Mouse (Mus musculus) spleen, adult 12 weeks (tissue): ENCODE results near the gene Cdc25b.
"Not testable (repeated sequence)": the region's sequence is repeated elsewhere in the genome, so short reads cannot be mapped to it uniquely, and the experiment has no call there.

Experiments
- DNase-seq: peaks from one replicate; pipeline ENCODE4 v3.0.0; 2022; ENCODE audit warnings: low spot score

Cdc25b gene

GRCm38 (mm10) chr2:131225178-131225577 lies 38.4 kb downstream of the Cdc25b start:
- no peak for DNase-seq

GRCm38 (mm10) chr2:131226669-131227068 lies 39.9 kb downstream of the Cdc25b start:
- DNase-seq: not testable (repeated sequence)

GRCm38 (mm10) chr2:131227243-131227642 lies 40.5 kb downstream of the Cdc25b start:
- DNase-seq: no peak

- DNase-seq: no peak
Observed at GRCm38 (mm10) chr2:131232558-131232957, 45.8 kb downstream of the Cdc25b start.

GRCm38 (mm10) chr2:131233307-131234126 lies 46.8 kb downstream of the Cdc25b start, which contains the start of gene Mavs:
Gene Mavs (plus strand): TSS chr2:131234063.
- peak; percentile 90 for DNase-seq

- no peak for DNase-seq
Observed at GRCm38 (mm10) chr2:131234127-131234650, 47.4 kb downstream of the Cdc25b start.

- no peak for DNase-seq
Observed at GRCm38 (mm10) chr2:131234970-131235635, 48.4 kb downstream of the Cdc25b start.

GRCm38 (mm10) chr2:131242180-131242579 lies 55.4 kb downstream of the Cdc25b start:
- DNase-seq: no peak

GRCm38 (mm10) chr2:131242929-131243328 lies 56.2 kb downstream of the Cdc25b start:
- DNase-seq: no peak
